Mouse (Mus musculus) retina, postnatal 1 day (tissue): ENCODE measurements at regions not wholly inside any gene's neighbourhood (a gene's known extent, or its start where the extent isn't known, plus 50 kb on each side); places are given as distances from the start of the nearest gene placed in this dataset.
"Not testable (repeated sequence)": the region's sequence is repeated elsewhere in the genome, so short reads cannot be mapped to it uniquely, and the experiment has no call there.

Experiments
- DNase-seq: peaks from one replicate; pipeline ENCODE4 v3.0.0-alpha.2; 2012

DNA sequence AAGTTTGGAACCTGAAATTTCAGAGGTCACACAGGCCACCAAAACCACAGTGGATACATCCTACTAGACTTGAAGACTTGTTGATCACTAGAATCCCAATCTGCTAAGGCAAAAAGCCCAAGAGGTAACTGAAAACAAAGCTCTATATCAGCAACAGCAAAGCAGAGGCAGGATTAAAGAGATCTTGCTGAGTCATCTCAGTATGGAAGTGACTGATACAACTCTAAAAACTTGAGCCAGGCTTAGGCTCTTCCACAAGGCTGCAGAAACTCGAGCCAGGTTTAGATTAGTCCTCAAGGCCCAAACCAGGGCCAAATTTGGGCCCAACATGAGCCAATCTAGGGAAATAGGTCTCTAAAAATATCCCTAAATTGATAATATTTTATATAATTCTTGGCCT is 56.2 kb downstream of the Speer3 start:
- DNase-seq: no peak

- DNase-seq: not testable (repeated sequence)
These were observed 88.8 kb downstream of the Speer3 start for GRCm38 (mm10) chr5:13880236-13880635.

DNA sequence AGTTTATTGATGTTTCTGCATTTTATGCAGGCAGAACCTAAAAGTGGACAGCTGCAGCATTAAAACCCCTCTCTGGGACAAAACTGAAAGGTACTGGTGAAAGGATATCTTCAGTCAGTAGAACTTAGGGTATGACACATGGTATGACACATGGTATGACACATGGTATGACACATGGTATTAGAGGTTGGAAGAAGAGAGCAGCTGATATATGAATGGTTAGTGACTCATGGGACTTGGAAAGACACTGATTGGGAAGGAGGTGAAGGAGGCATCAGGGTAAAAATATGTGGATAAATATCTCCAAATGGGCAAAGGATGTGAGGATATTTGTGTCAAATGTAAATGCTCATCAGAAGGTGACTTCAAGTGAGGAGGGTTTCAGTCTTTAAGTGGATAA is 97.0 kb downstream of the Speer3 start:
- DNase-seq: no peak

- no peak for DNase-seq
These were observed 116.8 kb upstream of the Sema3e start for GRCm38 (mm10) chr5:13908257-13908656.

DNA sequence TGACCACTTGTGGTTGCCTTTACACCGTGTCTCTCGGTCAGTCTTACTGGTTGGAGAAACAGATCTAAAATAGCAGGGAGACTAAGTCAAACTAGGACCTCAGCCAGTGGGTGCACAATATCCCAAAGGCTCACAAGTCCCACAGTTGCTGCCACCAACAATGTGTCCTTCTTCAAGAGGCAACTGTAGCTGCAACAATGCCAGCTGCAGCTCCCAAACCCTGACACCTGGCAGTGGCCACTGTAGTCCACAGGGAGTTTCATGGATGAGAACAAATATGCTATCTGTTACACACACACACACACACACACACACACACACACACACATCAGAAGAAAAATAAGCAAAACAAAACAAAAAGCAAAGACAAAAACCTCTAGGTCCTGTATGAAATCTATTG is 107.7 kb upstream of the Sema3e start:
- DNase-seq: no peak

- no peak for DNase-seq
These were observed 102.8 kb upstream of the Sema3e start for GRCm38 (mm10) chr5:13922295-13922694.

DNA sequence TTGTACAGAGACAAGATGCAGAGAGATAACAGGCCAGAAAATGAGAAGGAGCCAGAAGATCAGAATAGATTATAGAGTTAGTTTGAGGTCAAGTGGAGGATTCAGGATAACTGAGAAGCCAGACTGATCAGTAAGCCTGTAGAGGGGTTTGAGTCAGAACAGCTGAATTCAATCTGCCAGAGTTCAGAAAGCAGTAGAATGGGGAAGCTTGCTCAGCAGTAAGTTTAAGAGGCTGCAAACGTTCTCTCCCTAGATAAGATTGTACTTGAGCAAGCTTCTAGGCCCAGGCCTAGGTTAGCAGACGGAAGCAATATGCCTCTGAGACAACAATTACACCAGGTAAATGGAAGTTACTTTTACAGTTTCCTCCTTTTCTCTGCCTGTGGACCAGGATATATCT is 94.1 kb upstream of the Sema3e start:
- DNase-seq: no peak

DNA sequence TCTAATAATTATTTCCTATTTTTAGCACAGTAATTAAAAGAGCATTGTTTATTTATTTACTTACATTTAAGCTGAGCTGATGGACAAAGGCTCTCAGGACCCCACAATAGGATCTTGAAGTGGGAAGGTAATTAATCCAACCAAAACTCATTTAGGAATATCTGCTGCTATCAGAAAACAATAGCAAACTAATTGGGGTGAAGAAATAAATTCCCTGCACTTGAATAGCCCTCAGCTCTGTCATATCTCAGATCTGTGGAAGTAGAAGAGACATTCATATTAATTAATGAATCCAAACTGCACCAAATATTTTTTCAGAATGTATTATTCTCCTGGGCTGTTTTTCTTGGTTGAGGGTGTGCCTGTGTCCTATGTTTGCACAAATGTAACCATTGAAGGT is 73.7 kb upstream of the Sema3e start:
- peak; percentile 66 for DNase-seq

DNA sequence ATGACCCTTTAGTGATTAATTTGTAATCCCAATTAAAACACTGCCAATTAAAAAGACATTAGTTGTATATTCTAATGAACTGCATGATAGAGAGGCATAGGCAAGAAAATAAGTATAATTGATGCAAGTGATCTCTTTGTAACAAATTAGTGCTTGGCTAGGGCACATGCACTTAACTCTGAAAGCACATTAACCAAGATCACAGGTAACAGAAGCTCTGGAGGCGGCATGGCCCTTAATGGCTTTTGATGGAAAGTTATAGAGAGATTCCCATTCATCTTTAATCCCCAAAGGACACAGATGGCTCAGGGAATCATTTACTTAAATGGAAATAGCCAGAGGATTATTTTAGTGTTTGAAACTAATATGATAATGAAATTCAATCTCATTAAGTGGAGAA is 69.5 kb upstream of the Sema3e start:
- peak; percentile 44 for DNase-seq

GRCm38 (mm10) chr5:13959575-13959974 is 65.5 kb upstream of the Sema3e start:
- DNase-seq: no peak

DNA sequence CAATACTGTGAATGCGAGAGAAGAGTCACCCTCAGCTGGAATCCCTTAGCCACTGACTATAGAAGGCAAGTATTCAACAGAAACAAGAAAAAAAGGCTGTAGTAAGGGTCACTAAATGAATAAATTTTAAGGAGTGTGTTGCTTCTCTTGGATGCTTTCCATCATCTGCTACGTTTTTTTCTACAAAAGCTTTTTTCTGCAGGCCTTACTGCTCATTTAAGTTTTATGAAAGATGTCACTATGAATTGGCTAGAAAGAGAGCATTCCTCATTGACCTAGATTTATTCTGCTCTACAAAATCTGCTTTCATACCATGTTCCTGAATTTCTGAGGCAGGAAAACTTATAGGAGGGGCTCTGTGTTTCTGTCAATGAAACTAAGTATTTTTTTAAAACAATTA is 59.2 kb upstream of the Sema3e start:
- DNase-seq: peak; percentile 42

DNA sequence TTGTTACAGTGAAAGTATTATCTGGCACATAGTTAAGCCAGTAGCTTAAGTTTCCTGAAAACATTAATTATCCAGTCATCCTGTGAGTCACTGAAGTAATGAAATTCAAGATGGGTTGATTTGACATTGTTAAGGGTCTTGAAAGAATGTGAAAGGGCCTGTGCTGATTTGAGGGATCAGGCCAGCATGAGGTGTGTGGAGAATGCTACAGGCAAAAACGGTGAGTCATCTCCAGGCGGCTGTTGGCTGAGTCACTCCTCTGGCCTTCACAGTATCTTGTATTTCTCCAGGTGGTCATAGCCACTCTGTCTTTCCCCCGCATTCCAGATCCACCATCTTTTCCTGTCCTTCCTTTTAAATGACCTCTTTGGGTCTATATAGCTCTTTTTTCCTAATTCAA is 50.4 kb upstream of the Sema3e start:
- no peak for DNase-seq
